14 mouse cellular contexts compared by ENCODE assay signal in the genomic region with DNA sequence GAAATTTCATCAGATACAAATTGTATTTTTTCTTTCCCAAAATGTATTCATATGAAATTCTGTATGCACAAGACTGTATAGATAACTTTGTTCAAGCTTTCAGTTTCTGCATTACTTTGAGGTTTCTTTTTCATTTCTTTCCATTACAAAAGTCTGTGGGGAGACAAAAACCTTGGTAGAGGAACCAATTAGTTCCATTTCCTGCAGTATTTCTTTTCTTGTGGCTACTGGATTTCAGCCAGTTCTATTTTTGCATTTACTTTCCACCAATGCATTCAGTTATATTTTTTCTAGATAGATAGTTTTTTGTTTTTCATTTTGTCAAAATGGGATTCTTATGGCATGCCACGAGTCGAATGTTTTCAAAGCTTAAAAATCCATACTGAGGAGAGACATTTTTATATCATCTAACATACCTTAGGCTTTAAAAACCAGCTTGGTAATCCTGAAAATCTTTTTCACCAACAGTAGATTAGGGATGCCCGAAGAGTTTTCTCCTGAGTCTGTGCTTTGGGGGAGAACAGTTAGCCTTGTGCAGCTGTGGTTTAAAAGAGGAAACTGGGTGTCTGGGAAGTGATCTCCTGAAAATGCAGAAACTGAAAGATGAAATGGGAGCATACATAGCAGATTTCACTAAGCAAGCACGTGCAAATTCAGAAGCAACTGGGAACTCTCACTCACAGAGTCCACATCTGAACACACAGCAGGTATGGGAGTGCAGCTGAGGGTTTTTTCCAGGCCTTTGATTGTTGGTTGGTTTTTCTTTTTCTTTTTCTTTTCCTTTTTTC.
DNase-seq lines count a peak whose midpoint lies in the region; ATAC-seq and TF ChIP-seq lines count a peak whose summit lies in the region.
"Had no signal": no experiment of that assay in that cellular context is flagged by ENCODE, and none has a peak within 500 bp of the region (broad histone marks: within the 10 kb centered on the region; RNA-seq: fewer than 3 reads in every experiment).

No protein-coding gene starts in this region.

- H3K4me3 ChIP-seq in lung, embryonic 14.5 days (ENCODE audit: low read depth, low read length): no peak overlapping the region
- no peak overlapping the region for H3K4me3 ChIP-seq in lung, adult 2 months (replicated peaks; ENCODE audit: extremely low read depth, low read depth, low read length)
- H3K4me3 ChIP-seq in embryonic fibroblast, embryonic 13.5 days (ENCODE audit: insufficient read depth, low read length): no peak overlapping the region
- H3K4me3 ChIP-seq: limb, embryonic 12.5 days; stomach, embryonic 15.5 days had no signal

- no peaks in the 10 kb centered on the region for H3K9me3 ChIP-seq in lung, embryonic 14.5 days (ENCODE audit: low read depth, low read length)
- H3K9me3 ChIP-seq: limb, embryonic 12.5 days; stomach, embryonic 15.5 days had no signal

- no peak overlapping the region for H3K4me2 ChIP-seq in lung, embryonic 14.5 days
- H3K4me2 ChIP-seq: limb, embryonic 12.5 days; midbrain, embryonic 11.5 days; stomach, embryonic 15.5 days had no signal

- H3K27me3 ChIP-seq in lung, embryonic 14.5 days (ENCODE audit: insufficient read depth, low read length): no peaks in the 10 kb centered on the region
- H3K27me3 ChIP-seq: limb, embryonic 12.5 days; stomach, embryonic 15.5 days had no signal

- no peak overlapping the region for H3K9ac ChIP-seq in lung, embryonic 14.5 days
- H3K9ac ChIP-seq: limb, embryonic 12.5 days; stomach, embryonic 15.5 days had no signal

- ATAC-seq in lung, embryonic 14.5 days (ENCODE audit: insufficient read depth): no peak

- no peak for TF ChIP-seq CTCF in lung, embryonic 14.5 days (IDR thresholded peaks at IDR 0.05; ENCODE audit: low read depth)
- TF ChIP-seq CTCF in lung, adult 2 months (IDR thresholded peaks at IDR 0.05; ENCODE audit: insufficient read depth, low read length): no peak
- no peak for TF ChIP-seq CTCF in embryonic fibroblast, embryonic 13.5 days (IDR thresholded peaks at IDR 0.05; ENCODE audit: borderline replicate concordance, insufficient read depth, low read length)

- 73% methylated on average over 4 of the region's 4 CpGs for WGBS in lung, embryonic 14.5 days
- WGBS in lung, adult 2 months: 61% methylated on average over 4 of the region's 4 CpGs

- peak; percentile 4 to 19 for DNase-seq in heart, adult 18-20 months
- DNase-seq in heart, postnatal 4 days: no peak
- peak; percentile 8 for DNase-seq in lung, embryonic 14.5 days
- no peak for DNase-seq in lung, adult 2 months
- DNase-seq in telencephalon, adult 2 months (ENCODE audit: low read depth, low spot score): peak; percentile 40
- no peak for DNase-seq in right cerebral cortex, adult 2 months (ENCODE audit: low spot score in 2 of 2)
- DNase-seq in testis, postnatal 14 days (ENCODE audit: low spot score): no peak
- DNase-seq: cerebellum, adult 9-10 months; kidney, adult 18-20 months; right cerebral cortex, postnatal 25 days had no signal

- H3K4me1 ChIP-seq in lung, embryonic 14.5 days (ENCODE audit: insufficient read depth): no peaks in the 10 kb centered on the region
- H3K4me1 ChIP-seq in lung, adult 2 months (ENCODE audit: control insufficient read depth, insufficient read depth, low read length): no peaks in the 10 kb centered on the region; the same call in 1 of the 2 replicates
- H3K4me1 ChIP-seq in embryonic fibroblast, embryonic 13.5 days (ENCODE audit: control insufficient read depth, insufficient read depth, low read length): no peaks in the 10 kb centered on the region
- H3K4me1 ChIP-seq: limb, embryonic 12.5 days; stomach, embryonic 15.5 days had no signal

- H3K27ac ChIP-seq in lung, embryonic 14.5 days (ENCODE audit: low read depth): no peak overlapping the region
- H3K27ac ChIP-seq in embryonic fibroblast, embryonic 13.5 days (ENCODE audit: insufficient read depth, low read length): 0 out of 2 replicates have a peak overlapping the region, but pooled peaks have one; percentile 56
- H3K27ac ChIP-seq: limb, embryonic 12.5 days; stomach, embryonic 15.5 days had no signal

- TF ChIP-seq POLR2A in lung, adult 2 months (IDR thresholded peaks at IDR 0.05; ENCODE audit: borderline replicate concordance, extremely low read depth, low read depth, low read length): no peak
- no peak for TF ChIP-seq POLR2A in embryonic fibroblast, embryonic 13.5 days (IDR thresholded peaks at IDR 0.05; ENCODE audit: low read depth, low read length)

- H3K36me3 ChIP-seq in lung, embryonic 14.5 days (ENCODE audit: insufficient read depth): no peaks in the 10 kb centered on the region
- H3K36me3 ChIP-seq: limb, embryonic 12.5 days; stomach, embryonic 15.5 days had no signal

Comparison
In these comparisons a context has a peak if more than half of its experiments do, and no peak if none do; other contexts are left out.
1. DNase-seq: peak in heart, adult 18-20 months (2 of 2), lung, embryonic 14.5 days (single experiment) and telencephalon, adult 2 months (single experiment); none in heart, postnatal 4 days (single experiment), lung, adult 2 months (single experiment), right cerebral cortex, adult 2 months (0 of 2) and testis, postnatal 14 days (single experiment).